Mouse (Mus musculus): ENCODE measurements at regions not wholly inside any gene's neighbourhood (a gene's known extent, or its start where the extent isn't known, plus 50 kb on each side); places are given as distances from the start of the nearest gene placed in this dataset.

DNA sequence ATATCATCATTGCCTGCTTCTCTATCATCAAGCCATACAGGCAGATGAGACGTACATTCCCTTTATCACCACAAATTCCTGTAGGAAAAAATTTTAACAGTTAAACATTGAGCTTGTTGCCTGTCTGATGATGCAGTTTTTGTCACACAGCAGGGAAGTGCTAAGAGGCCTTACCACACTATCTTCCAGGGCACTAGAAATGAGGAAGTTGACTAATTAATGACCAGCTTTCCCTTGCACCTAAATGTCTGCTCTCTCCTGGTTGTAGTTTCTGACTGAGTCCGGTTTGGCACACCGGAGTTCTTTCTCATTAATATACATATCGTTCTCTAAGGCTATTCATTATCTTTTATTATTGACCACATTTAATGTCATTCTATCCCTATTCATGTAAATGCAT, 269.0 kb upstream of the Ncam2 start:
- TF ChIP-seq CTCF (conservative IDR thresholded peaks at IDR 0.05; ENCODE audit: low read length), result no peak
- no peak for TF ChIP-seq POU5F1 (IDR thresholded peaks at IDR 0.05; ENCODE audit: borderline replicate concordance, low read length)
- no peak for TF ChIP-seq NANOG (IDR thresholded peaks at IDR 0.05; ENCODE audit: borderline replicate concordance, low read length)

Data from E14TG2a.4 (cell line).